Mouse (Mus musculus) ES-E14 (cell line): ENCODE measurements around the gene Cse1l.

Source experiments
- CHD2 ChIP-seq: IDR thresholded peaks from 2 replicates; pipeline ENCODE4 v1.6.1; 2014; ENCODE audit warnings: mild to moderate bottlenecking, low read depth, low read length, inconsistent platforms
- ZC3H11A ChIP-seq: IDR thresholded peaks from 2 replicates; pipeline ENCODE4 v1.6.1; 2012; ENCODE audit warnings: low read depth, mild to moderate bottlenecking, inconsistent platforms, low read length, borderline replicate concordance

GRCm38 (mm10) chr2:166865476-166865875 is 40.4 kb upstream of the Cse1l start:
- TF ChIP-seq ZC3H11A (no peak), CHD2 (no peak)
